Mouse (Mus musculus) ES-E14 (cell line): ENCODE results near the gene Trip12.

ENCODE experiments used
- HCFC1 ChIP-seq: IDR thresholded peaks from 2 replicates; pipeline ENCODE4 v1.6.1; 2012; ENCODE audit warnings: low read length, inconsistent platforms, borderline replicate concordance; ENCODE audit not compliant: insufficient read depth
- ZNF384 ChIP-seq: IDR thresholded peaks from 2 replicates; pipeline ENCODE4 v1.6.1; 2012; ENCODE audit warnings: low read depth, low read length, inconsistent platforms

GRCm38 (mm10) chr1:84859597-84859996 lies 19.3 kb upstream of the Trip12 start:
- TF ChIP-seq HCFC1 (no peak), ZNF384 (0 out of 2 replicates have a peak, but pooled peaks have one; percentile 42)
